Mouse (Mus musculus) mature B cell (primary cell): Measurements from ENCODE around the gene Capn5.

ENCODE experiments used
- in situ Hi-C: fragments of 300-500 bp; cut with MboI; formaldehyde crosslinking; loops from 2 replicates; pipeline ENCODE4 v1.14.3; 2019

Gene Capn5

DNA sequence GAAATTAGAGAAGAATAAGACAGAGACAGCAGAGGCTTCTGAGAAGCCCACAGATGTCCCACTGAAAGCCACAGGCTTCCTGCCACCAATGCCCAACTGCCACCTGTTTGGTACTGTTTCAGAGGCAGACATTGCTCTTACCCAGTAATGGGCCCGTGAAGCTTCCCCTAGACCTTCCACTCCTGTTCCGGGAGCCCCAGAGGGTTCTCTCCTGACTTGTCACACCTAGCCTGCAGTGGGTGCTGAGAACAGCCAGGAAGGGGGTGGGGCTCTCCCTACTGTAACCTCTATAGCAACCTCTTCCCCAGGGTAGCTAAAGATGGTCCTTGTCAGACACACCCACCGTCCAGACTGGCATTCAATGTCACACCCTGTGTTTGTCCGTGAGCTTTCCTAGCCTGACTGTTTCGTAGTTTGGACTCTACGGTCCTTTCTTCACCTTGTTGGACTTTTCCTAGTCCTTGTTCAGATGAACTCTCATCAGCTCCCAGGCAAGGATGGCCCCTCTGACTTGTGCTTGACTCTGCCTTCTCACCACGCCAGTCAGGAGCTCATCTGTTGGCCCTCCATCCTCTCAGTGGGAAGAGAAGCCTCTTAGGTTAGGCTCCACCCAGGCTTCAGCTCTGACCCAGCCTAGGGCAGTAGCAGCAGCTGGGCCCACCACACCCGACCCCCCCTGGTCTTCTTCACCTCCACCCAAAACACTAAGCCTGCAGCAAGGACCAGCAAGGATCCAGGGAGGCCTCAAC, 1.6 kb downstream of the Capn5 start:
- in situ Hi-C loops, result no loop called here

DNA sequence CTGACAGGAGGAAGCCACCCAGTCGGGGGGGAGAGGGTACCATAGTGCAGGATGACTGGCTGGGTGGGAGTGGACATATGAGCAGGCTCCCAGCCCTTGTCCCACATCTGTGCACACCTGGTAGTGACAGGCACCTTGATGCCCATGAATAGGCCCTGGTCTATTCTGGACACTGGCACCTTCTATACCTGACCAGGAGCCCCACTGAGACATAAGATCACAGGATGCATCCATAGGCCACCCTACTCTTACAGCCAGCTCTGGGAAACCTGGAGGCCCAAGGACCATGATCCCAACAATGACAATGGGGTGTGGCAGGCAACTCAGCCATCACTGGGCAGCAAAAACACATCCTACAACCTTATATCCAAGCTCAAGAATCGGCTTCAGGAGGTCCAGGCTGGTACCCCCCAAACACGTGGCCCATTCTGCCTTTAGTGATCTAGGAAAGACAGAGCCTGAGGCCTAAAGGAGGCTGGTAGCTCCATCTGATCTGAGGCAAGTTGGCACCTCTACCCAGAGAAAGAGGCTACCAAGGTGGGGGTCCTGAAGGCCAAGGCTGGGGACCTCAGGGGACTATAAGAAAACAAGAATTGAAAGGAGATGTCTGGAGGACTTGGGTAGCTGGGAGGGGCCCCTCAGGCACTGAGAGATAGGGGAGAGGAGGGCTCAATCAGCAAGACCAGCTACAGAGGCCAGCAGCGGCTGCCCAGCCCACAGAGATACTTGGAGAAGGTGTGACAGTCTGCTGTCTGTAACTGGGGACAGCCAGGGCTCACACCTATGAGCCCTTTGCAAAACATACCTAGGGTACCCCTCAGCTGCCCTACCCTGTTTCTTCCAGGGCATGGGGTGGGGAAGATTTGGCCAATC, 3.0 kb downstream of the Capn5 start:
- in situ Hi-C loops, result no loop called here

DNA sequence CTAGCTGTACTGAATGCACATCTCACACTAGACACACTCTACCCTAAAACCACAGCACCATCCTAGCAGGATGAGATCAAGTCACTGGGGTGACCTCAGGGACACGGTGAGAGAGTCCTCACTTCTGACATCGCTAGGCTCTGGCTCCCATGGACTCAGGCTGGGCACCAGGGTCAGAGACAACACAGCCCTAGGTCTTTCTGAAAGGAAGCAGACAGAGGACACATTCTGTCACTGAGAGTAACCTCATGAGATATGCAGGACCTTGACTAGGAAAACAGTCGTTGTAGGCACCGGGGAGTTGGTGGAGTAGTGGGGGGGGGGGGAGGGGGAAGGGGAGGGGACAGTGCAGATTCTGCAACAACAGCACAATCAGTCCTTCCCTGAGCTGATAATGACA, 4.7 kb downstream of the Capn5 start:
- in situ Hi-C loops, result no loop called here

DNA sequence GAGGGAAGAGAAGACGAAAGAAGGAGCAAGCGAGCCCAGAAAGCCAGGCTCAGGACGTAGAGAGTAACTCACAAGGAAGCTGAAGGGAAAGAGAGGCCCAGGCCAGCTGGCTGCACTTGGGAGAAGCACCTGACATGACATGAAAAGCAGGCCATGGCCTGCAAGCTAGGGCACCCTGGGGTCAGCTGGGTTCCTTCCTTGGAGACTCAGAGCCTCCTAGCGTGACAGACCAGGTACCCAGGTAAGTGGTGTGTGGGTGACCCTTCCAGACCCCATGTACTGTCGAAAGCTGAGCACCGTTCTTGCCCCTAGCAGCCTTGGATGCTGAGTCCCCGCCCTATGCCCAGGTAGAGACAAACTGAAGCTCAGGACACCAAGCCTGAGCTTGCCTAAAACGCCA, 5.4 kb downstream of the Capn5 start:
- in situ Hi-C loops, result no loop called here

DNA sequence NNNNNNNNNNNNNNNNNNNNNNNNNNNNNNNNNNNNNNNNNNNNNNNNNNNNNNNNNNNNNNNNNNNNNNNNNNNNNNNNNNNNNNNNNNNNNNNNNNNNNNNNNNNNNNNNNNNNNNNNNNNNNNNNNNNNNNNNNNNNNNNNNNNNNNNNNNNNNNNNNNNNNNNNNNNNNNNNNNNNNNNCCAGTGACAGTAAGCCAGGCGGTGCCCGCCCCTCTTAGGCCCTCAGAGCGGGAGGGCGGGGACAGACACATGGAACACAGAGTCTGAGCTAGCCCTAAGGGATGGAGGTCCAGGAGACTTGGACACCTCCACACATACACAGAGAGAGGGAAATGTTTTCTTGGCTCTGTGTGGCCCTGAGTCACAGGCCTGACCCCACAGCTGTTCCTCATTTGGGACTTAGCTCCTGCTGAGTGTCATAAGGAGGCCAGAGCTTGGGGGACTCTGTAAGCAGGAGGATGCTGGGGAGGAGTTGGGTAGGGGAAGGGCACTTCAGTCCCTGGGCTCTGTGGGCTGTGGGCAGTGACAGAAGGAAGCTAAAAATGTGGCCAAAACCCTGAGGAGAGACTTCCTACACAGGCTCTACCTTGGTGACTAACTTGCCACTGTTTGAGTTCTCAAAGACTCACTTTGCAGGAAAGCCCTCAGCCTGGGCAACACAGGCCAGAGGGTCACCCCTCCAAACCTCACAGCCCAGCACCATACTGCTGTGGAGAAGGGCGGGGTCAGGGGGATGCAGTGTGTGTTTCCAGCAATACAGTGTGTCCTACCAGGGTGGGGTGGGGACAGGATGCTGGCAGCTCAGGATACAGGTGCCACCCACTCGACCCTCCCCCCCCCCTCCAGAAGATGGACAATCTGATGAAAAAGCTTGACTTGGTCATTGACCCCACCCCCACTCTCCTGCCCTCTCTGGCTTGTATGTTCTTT, 6.7 kb downstream of the Capn5 start:
- in situ Hi-C loops, result no loop called here

DNA sequence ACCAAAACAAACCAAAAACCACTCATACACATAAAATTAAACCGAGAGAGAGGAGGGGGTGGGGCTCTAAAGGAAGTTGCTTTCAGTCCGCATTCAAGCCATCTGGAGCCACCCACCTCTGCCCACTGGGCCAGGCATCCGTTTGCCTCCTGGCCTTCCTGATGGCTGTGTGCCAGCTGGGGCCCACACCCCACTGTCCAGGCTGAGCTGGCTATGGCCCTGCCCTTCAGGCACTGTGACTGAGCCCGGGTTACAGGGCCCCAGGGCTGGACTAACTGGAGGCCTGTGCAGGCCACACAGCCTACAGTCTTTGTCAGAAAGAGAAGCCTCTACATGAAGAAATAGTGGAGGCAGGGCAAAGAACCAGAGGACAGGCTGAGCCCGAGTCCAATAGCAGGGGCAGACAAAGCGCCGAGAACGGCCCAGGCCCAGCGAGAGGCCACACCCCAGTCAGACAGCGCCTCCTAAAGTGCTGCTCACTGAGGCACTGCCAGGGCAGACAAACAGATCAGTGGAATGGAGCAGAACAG, 13.0 kb downstream of the Capn5 start:
- in situ Hi-C loops, result no loop called here

DNA sequence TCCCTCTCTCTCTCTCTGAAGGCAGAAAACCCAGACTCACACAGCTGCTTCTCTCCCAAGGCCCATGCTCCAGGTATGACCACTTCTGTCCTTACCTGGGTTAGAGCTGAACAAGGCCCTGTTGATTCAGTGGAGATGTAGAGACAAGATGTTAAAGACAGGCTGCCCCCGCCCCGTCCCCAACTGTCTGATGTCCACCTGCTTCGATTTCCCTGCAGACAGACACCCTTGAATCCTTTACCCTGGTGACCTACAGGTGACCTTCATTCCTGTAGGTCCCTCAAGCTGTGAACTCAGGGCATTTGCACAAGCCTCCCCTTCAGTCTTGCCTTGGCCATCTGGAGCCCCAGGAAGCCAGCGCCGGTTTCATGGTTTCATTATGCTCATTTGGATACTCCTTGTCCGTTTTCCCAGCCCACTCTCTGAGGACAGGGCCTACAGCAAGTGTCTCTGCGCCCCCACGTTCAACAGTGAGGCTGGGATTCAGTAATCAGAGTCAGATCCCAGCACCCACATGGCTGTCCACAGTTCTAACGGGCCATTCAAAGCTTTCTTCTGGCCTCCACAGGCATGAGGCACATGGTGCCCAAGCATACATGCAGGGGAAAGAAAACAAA, 13.6 kb downstream of the Capn5 start:
- in situ Hi-C loops, result no loop called here

DNA sequence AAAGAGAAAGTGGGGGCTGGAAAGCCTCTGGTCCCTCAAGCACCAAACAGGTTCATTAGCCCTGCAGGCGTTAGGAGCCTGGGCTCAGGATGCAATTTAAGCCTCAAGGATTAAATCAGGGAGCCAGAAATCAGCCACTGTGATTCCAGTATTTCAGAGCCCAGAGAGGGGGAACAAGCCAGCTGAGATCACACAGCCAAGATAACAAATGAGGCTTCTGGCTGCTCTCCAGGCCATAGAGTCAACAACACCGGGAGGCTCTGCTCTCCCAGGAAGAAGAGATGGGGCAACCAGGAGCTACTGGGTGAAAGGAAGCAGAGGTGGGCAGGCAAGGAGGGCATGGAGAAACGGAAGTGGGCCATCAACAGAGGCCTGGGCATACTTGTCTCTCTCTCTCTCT, 14.4 kb downstream of the Capn5 start:
- in situ Hi-C loops, result no loop called here

DNA sequence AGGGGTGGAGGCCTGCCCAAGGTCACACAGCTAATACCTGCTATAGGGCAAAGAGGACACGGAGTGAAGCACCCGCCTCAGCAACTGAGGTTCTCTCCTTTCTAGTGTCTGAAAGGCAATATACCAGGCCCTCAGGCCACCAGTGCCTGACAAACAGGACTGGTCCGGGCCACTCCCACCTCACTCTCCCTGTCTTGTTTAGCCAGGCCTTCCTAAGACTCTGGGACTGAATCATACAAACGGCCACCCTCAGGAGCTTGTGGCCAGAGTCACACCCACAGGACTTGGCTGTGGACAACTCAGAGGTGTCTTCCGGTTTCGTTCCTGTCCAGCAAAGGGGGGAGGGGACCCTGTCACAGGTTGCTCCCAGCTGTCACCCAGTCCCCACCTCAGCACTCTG, 15.8 kb downstream of the Capn5 start:
- in situ Hi-C loops, result no loop called here

DNA sequence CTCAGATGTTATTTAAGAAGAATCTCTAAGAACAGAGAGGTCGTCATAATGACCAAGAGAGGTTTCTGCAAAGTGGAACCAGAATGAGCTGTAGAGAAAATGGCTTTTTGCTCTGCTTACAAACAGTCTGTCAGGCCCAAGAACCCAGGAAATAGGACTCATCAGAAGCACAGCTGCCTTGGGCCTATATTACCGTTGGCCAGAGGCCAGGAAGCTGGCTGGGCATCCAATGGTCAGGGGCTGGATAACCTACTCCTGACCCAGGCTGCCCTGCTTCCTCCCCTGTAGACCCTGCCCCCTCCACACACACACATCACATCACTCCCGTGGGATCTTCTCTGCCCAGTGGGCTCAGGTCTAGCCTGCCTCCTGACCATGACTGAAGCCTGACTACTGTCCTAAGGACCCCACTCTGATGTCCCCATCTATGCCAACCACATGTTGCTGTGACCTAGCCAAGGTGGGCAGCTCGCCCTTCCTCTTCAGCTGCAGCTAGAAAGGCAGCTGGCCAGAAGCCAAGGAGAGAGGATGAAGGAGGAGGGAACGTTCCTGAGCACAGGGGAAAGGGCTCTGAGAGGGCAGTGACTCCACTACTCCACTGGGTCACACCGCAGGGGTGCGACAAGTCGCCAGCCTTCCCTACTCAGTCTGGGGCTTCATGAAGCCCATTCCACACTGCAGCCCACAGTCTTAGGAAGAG, 17.9 kb downstream of the Capn5 start:
- in situ Hi-C loops, result no loop called here

DNA sequence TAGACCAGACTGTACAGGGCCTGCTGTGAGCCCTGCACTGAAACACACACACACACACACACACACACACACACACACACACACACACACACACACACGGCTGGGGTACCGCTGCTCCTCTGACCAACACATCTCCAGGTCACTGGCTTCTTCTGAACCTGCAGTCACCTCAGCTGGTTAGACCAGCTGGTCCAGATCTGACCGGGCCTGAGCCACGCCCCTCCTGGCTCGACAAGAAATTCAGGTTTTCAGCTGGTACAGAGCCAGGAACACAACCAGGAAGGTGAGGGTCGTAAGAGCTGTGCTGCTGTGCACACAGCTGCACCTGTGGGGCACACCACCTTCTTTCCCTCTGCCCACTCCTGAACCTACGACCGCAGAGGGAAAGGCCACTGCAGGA, 19.6 kb downstream of the Capn5 start:
- in situ Hi-C loops, result no loop called here

DNA sequence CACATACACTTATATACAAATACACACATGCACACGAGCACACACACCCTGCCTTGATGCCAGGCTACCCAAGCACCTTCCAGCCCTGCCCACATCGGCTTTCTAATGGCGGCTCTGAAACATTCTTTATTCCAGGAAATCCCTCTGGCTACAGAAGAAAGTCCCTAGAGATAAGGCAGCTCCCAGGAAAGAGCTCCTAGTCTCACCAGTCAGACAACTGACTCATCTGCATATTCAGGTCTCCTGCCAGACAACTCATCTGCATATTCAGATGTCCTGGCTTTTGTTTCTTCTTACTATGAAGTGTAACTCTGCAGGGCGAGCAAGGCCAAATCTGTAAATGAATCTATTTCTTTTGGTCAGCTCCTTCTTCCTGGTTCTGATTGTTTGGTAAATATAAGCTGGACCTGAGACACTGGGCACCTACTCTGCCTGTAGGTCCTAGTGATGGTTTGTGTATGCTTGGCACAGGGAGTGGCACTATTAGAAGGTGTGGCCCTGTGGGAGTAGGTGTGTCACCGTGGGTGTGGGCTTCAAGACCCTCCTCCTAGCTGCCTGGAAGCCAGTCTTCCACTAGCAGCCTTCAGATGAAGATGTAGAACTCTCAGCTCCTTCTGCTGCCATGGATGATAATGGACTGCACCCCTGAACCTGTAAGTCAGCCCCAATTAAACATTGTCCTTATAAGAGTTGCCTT, 20.3 kb downstream of the Capn5 start:
- in situ Hi-C loops, result no loop called here

DNA sequence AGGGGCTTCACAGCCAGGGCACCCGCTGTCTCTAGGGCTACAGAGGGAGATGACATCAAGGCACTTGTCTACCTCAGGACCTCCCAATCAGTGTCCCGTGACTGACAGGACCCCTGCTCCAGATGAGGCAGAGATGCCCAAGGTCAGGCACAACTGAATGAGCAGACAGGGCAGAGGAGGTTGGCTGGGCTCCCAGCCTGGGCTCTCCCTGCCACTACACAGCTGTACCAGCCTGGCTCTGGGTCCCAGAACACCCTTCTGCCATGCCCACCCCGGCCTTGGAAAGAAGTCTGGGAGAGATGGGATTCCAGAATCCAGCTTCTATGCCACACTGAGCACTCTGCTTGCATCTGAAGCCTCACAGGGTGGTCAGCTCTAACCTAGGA, 21.8 kb downstream of the Capn5 start:
- in situ Hi-C loops, result no loop called here

DNA sequence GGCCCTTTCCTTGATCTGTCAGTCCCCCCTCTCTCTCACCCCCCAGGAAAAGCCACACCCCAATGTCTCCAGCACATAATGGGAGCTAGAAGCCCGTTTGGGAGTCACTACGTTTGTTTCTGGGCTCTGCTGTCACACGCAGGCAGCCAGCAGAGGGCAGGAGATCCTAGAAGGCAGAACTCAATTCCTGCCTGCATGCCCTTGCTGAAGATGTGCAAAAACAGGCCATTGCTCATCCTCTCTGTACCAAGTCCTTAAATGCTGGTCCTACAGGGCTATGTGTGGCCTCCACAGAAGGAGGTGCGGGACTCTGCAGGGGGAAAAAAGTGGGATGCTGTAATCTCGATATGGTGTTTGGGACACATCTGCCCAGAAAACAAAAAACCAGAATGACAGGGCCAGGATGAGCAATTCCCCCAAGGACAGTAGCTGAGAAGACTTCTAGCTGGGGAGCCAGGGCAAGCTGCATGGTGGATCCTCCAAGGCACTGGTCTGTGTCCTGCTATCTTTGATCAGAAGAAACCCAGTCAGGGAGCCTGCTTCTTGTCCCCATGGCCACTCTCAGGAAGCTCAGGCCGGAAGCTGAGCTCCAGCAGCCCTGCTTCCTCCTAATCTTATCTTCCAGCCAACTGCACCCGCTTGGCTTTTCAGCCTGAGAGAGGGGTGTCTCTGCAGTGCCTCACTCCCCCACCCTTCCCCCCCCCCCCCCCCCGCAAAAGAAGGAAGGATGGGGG, 22.4 kb downstream of the Capn5 start:
- in situ Hi-C loops, result no loop called here

DNA sequence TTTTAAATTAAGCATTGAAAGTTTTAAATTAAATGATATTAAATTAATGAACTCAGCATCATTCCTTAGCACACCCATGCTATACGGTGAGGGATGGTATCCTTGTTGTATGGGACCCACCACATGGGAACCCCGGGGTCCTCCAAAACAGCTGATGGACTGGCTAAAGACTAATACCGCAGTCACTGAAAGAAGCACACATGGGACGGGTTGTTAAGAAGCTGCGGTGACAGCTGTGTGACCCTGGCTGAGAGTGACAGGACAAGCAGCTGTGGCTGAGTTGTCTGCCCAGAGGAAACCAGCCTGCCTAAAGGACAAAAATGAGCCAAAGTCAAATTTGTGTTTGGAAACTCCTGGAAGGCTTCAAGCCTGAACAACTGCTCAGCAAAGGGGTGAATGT, 24.2 kb downstream of the Capn5 start:
- in situ Hi-C loops, result no loop called here

DNA sequence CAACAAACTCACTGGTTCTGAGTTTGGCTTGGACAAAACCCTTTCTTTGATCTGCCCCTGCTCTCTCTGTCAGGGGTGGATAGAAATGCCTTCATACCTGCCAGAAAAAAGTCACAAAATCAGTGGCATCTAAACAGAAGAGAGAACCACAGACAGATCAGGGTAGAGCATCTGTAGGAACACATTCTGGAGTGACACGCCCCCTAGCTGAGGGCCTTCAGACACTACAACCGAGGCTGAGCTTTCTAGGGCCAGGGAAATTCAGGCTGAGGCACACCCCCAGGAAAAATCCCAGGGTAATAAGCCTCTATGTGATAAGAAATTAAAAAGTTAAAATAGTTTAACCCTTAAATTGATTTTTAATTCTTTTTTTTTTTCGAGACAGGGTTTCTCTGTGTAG, 24.7 kb downstream of the Capn5 start:
- in situ Hi-C loops, result no loop called here

DNA sequence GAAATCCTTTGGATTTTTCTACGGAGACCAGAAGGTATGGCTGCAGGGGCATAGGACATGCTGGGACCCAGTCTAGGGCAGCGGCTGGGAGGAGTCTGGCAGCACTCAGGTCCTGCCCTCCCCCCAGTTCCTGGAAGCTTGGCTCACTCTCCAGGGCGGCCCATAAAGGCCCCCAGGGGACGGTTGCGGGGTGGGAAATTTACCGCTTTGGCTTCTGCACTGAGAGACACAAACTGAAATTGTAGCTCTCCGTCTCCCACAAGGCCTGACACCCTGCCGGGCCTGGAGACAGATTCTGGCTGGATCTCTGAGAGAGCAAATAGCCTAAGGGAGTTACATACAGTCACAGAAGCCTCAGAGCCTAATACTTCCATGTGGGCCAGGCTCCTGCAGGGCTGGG, 25.7 kb downstream of the Capn5 start:
- in situ Hi-C loops, result no loop called here

DNA sequence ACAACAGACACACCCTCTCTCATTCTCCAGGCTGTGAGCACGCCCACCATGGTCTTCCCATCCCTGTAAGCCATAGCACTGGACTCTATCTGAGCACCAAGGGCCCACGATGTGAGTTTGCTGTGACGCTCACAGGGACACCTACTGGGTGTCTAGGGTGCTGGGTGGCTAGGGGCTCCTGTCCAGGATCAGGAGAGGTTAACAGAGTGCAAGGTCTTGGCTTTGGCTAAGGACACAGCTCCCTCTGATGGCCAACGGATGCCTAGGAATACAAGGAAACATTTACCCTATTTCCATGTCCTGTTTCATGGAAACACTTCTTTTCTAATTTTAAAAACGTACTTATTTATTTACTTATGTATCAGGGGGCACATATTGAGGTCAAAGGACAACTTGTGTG, 27.5 kb downstream of the Capn5 start:
- in situ Hi-C loops, result no loop called here

DNA sequence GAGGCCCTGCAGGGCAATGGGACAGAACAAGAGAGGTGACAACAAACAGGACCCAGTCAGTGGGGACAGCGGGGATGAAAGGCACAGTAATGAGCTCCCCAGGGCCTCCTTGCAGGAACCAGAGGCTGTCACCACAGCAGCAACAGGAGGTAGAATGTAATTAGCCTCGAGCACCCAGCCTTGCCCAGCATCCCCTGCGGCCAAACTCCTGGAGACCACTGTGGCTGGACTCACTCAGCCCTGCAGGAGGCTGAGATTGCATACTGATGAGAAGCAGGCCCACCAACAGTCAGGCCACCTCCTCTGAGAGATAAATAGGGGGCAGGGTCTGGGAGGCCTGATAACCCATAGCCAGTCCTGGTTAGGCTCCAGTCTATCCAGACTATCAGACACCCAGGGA, 28.3 kb downstream of the Capn5 start:
- in situ Hi-C loops, result no loop called here
